Mouse (Mus musculus): ENCODE results near the gene P2rx1. TPM values are rescaled to one million over a fixed set of nuclear protein-coding genes. Genes with fewer than 3 reads are reported as not detected.

The P2rx1 gene
- polyA plus RNA-seq, 1 experiment = not detected

DNA sequence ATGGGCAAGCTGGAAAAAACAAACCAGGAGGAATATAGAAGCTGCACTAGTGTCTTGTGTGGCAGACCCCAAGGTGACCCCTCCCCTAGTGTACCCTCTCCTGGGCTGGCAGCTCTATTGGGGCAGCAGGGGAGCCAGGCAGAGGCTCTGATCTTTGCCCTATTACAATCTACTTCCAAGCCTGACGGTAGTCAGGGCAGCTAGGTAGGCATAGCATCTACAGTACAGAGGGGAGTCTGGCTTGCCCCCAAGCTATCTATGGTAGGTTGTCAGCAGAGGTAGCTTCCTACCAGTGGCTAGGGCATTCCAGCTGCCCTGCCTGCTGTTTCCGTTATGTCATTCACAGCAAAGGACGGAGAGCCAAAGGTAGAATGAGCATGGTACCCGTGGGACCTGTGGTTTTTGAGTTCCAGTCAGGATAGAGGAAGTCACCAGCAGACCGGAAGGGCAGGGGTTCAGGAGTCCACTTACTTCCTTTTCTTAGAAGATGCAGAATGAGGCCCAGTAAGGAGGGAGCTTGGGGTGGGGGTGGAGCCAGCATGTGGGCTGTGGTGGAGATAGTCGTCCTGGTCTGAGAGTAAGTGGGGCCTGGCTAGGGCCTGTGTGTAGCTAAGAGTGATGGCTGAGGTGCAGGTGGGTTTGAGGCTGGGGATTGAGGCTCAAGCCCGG lies 25.5 kb downstream of the P2rx1 start:
- Histone ChIP-seq H3K4me3 (ENCODE audit: insufficient read depth, low read depth, low read length) (no peak overlapping the region), H3K27ac (ENCODE audit: insufficient read depth, low read depth, low read length) (no peak overlapping the region), H3K4me1 (ENCODE audit: control insufficient read depth, insufficient read depth, low read length) (peaks cover 51% of the 10 kb centered on the region)
- no peak for TF ChIP-seq POLR2A (IDR thresholded peaks at IDR 0.05; ENCODE audit: insufficient read depth, low read depth, low read length)
- TF ChIP-seq CTCF (IDR thresholded peaks at IDR 0.05; ENCODE audit: insufficient read depth, low read depth, low read length) = no peak
- 75% methylated on average over 7 of the region's 7 CpGs for WGBS

- Histone ChIP-seq H3K4me1 (ENCODE audit: control insufficient read depth, insufficient read depth, low read length) (peaks cover 41% of the 10 kb centered on the region), H3K27ac (ENCODE audit: insufficient read depth, low read depth, low read length) (no peak overlapping the region), H3K4me3 (ENCODE audit: insufficient read depth, low read depth, low read length) (no peak overlapping the region)
- TF ChIP-seq POLR2A (IDR thresholded peaks at IDR 0.05; ENCODE audit: insufficient read depth, low read depth, low read length) (no peak), CTCF (IDR thresholded peaks at IDR 0.05; ENCODE audit: insufficient read depth, low read depth, low read length) (no peak)
- 73% methylated on average over 8 of the region's 8 CpGs for WGBS
Measured at GRCm38 (mm10) chr11:73026961-73027360, 28.1 kb downstream of the P2rx1 start.

DNA sequence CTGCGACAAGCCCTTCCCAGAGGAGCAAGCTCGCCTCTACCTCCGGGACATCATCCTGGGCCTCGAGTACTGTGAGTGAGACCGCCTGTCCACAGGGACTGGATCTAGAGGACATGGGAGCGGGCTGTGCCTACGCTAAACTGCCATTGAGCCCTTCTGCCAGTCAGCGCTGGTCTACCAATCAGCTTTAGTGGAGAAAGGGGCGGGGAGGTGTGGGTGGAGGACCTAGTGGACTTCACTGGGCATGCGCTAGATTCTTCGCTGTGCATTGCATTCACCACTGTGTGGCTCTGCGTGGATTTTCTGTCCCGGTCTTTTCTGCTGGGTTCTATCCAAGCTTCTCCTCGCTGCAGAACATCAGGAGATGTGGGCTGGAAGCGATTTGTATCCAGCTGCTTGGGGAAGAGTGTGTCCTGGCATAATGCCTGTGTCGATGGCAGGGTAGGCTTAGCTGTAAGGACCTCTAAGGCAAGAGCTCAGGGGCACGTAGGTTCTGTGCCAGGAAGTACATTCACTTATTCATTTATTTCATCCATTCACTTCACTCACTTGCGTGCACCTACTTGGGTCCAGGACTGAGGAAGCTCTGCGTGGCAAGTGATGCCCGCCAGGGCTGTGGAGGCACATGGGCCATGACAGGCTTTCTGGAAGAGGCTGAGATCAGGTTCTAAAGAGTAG lies 32.1 kb downstream of the P2rx1 start:
- Histone ChIP-seq H3K4me1 (ENCODE audit: control insufficient read depth, insufficient read depth, low read length) (peaks cover 12% of the 10 kb centered on the region), H3K4me3 (ENCODE audit: insufficient read depth, low read depth, low read length) (peak overlapping the region; percentile 29), H3K27ac (ENCODE audit: insufficient read depth, low read depth, low read length) (peak overlapping the region; percentile 48)
- TF ChIP-seq CTCF (IDR thresholded peaks at IDR 0.05; ENCODE audit: insufficient read depth, low read depth, low read length) (no peak), POLR2A (IDR thresholded peaks at IDR 0.05; ENCODE audit: insufficient read depth, low read depth, low read length) (0 out of 2 replicates have a peak, but pooled peaks have one; percentile 18)
- 14% methylated on average over 20 of the region's 20 CpGs for whole genome bisulfite sequencing

- no peak overlapping the region for H3K4me3 ChIP-seq (ENCODE audit: insufficient read depth, low read depth, low read length)
- no peak for TF ChIP-seq POLR2A (IDR thresholded peaks at IDR 0.05; ENCODE audit: insufficient read depth, low read depth, low read length)
- TF ChIP-seq CTCF (IDR thresholded peaks at IDR 0.05; ENCODE audit: insufficient read depth, low read depth, low read length) = no peak
- peaks cover 18% of the 10 kb centered on the region for H3K4me1 ChIP-seq (ENCODE audit: control insufficient read depth, insufficient read depth, low read length)
- peak overlapping the region; percentile 32 for H3K27ac ChIP-seq (ENCODE audit: insufficient read depth, low read depth, low read length)
- WGBS = 55% methylated on average over 5 of the region's 5 CpGs
Measured at GRCm38 (mm10) chr11:73031536-73031935, 32.6 kb downstream of the P2rx1 start.

GRCm38 (mm10) chr11:73036077-73036476 lies 37.2 kb downstream of the P2rx1 start:
- WGBS = 86% methylated on average over 7 of the region's 7 CpGs

DNA sequence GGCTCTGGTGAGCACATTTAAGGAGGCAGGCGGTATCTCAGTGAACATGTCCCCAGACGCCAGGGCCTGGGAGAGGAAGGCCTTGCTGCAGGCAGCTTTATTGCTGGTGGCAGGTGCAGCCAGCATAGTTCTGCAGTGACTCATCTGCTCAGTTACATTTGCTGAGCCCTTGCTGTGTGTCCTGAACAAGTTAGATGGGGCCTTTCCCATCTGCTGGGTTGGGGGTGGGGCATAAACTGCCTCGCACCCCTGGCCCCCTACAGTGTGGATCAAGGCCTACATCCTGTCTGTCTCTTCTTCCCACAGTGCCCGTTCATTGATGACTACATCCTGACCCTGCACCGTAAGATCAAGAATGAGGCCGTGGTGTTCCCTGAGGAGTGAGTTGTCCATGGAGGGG lies 38.0 kb downstream of the P2rx1 start:
- peak overlapping the region; percentile 43 for H3K27ac ChIP-seq (ENCODE audit: insufficient read depth, low read depth, low read length)
- WGBS = 47% methylated on average over 6 of the region's 6 CpGs
- no peak for TF ChIP-seq CTCF (IDR thresholded peaks at IDR 0.05; ENCODE audit: insufficient read depth, low read depth, low read length)
- TF ChIP-seq POLR2A (IDR thresholded peaks at IDR 0.05; ENCODE audit: insufficient read depth, low read depth, low read length) = no peak
- H3K4me1 ChIP-seq (ENCODE audit: control insufficient read depth, insufficient read depth, low read length) = peaks cover 19% of the 10 kb centered on the region
- H3K4me3 ChIP-seq (ENCODE audit: insufficient read depth, low read depth, low read length) = no peak overlapping the region

More at GRCm38 (mm10) chr11:73036077-73036476, 37.2 kb downstream of the P2rx1 start:
- TF ChIP-seq POLR2A (IDR thresholded peaks at IDR 0.05; ENCODE audit: insufficient read depth, low read depth, low read length) (no peak), CTCF (IDR thresholded peaks at IDR 0.05; ENCODE audit: insufficient read depth, low read depth, low read length) (no peak)
- Histone ChIP-seq H3K4me3 (ENCODE audit: insufficient read depth, low read depth, low read length) (no peak overlapping the region), H3K4me1 (ENCODE audit: control insufficient read depth, insufficient read depth, low read length) (peaks cover 26% of the 10 kb centered on the region), H3K27ac (ENCODE audit: insufficient read depth, low read depth, low read length) (0 out of 2 replicates have a peak overlapping the region, but pooled peaks have one; percentile 18)

- TF ChIP-seq POLR2A (IDR thresholded peaks at IDR 0.05; ENCODE audit: insufficient read depth, low read depth, low read length) (no peak), CTCF (IDR thresholded peaks at IDR 0.05; ENCODE audit: insufficient read depth, low read depth, low read length) (no peak)
- 91% methylated on average over 3 of the region's 3 CpGs for WGBS
- H3K4me1 ChIP-seq (ENCODE audit: control insufficient read depth, insufficient read depth, low read length) = peaks cover 19% of the 10 kb centered on the region
- no peak overlapping the region for H3K4me3 ChIP-seq (ENCODE audit: insufficient read depth, low read depth, low read length)
- H3K27ac ChIP-seq (ENCODE audit: insufficient read depth, low read depth, low read length) = no peak overlapping the region
Measured at GRCm38 (mm10) chr11:73037691-73038090, 38.8 kb downstream of the P2rx1 start.

- WGBS = 52% methylated on average over 9 of the region's 9 CpGs
- Histone ChIP-seq H3K27ac (ENCODE audit: insufficient read depth, low read depth, low read length) (no peak overlapping the region; the same call in 1 of the 2 replicates), H3K4me1 (ENCODE audit: control insufficient read depth, insufficient read depth, low read length) (peaks cover 23% of the 10 kb centered on the region), H3K4me3 (ENCODE audit: insufficient read depth, low read depth, low read length) (no peak overlapping the region)
- TF ChIP-seq CTCF (IDR thresholded peaks at IDR 0.05; ENCODE audit: insufficient read depth, low read depth, low read length) (peak; percentile 45; the same call in 1 of the 2 replicates), POLR2A (IDR thresholded peaks at IDR 0.05; ENCODE audit: insufficient read depth, low read depth, low read length) (no peak)
Measured at GRCm38 (mm10) chr11:73039102-73039799, 40.3 kb downstream of the P2rx1 start.
